7 mouse cellular contexts compared by ENCODE assay signal in the genomic region with DNA sequence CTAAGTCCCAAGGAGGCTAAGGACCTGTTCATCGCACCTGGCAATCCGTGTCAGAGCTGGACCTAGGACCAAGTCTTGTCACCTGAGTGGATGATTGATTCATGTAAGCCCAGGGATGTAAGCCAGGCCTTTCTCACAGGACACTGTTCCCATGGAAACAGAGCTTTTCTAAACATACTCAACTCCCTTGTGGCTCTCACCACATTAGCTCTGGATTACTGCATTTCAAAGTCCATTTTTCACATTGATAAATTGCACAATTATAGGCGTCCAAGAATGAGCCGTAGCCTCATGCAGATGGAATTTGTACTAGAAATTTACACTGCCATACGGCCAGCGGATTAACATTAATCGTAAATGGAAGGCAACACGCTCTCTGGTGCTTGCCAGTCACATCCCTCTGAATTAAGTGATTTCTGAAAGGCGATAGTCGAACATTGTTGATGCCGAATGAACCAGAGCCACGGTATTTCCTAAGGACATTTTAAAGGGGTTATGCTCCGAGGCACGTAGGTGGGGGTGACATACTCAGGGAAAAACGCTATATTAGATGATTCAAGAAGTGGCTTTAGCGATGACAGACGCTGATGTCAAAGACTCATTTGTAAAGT. TPM values are rescaled to one million over a fixed set of nuclear protein-coding genes. Genes with fewer than 3 reads are reported as not detected.
DNase-seq lines count a peak whose midpoint lies in the region.

No protein-coding gene starts in this region.

- DNase-seq in lung, postnatal 25 days (ENCODE audit: low spot score): peak; percentile 40
- DNase-seq in lung, postnatal 14 days: no peak
- peak; percentile 14 for DNase-seq in forebrain, embryonic 10.5 days (ENCODE audit: extremely low spot score, low spot score)
- peak; percentile 32 for DNase-seq in lung, postnatal 36 days
- no peak for DNase-seq in cerebellum, adult 9-10 months
- no peak for DNase-seq in urinary bladder, postnatal 4 days (ENCODE audit: low spot score in 2 of 2)
- DNase-seq in thymus, postnatal 10 days (ENCODE audit: low spot score in 2 of 2): no peak

- WGBS in forebrain, embryonic 10.5 days: 80% methylated on average over 17 of the region's 17 CpGs

- H3K4me1 ChIP-seq in forebrain, embryonic 10.5 days: peaks cover 32% of the 10 kb centered on the region

- H3K27me3 ChIP-seq in forebrain, embryonic 10.5 days (ENCODE audit: poor library complexity, severe bottlenecking): no peaks in the 10 kb centered on the region

- no peak overlapping the region; the same call in 1 of the 2 replicates for H3K27ac ChIP-seq in forebrain, embryonic 10.5 days

- H3K36me3 ChIP-seq in forebrain, embryonic 10.5 days (replicated peaks): no peaks in the 10 kb centered on the region

- H3K9me3 ChIP-seq in forebrain, embryonic 10.5 days: no peaks in the 10 kb centered on the region; the same call in 1 of the 2 replicates

- no peak overlapping the region for H3K4me3 ChIP-seq in forebrain, embryonic 10.5 days

RNA-seq across cellular contexts. Expression of a gene that starts 23.7 kb away (rescaled TPM):
- 52.9 and 56.2 TPM in 2 replicates for polyA plus RNA-seq in forebrain, embryonic 10.5 days (2016; fragmentation: Nextera tagmentation; extraction: Ambion mirVana)

RNA-seq across cellular contexts. Expression of a gene that starts 23.9 kb away (rescaled TPM):
- 158 and 163 TPM in 2 replicates for polyA plus RNA-seq in forebrain, embryonic 10.5 days (2016; fragmentation: Nextera tagmentation; extraction: Ambion mirVana)

Comparison
In these comparisons a context has a peak if more than half of its experiments do, and no peak if none do; other contexts are left out.
1. DNase-seq: peak in lung, postnatal 25 days (single experiment), forebrain, embryonic 10.5 days (single experiment) and lung, postnatal 36 days (single experiment); none in lung, postnatal 14 days (single experiment), cerebellum, adult 9-10 months (single experiment), urinary bladder, postnatal 4 days (0 of 2) and thymus, postnatal 10 days (0 of 2).